Mouse (Mus musculus): ENCODE measurements around the gene Zrsr1. TPM values are rescaled to one million over a fixed set of nuclear protein-coding genes. Genes with fewer than 3 reads are reported as not detected.
A peak's percentile ranks its signal among the peaks of the same experiment; 100 is the strongest.

The Zrsr1 gene
- 5.3 TPM in 2 replicates for polyA plus RNA-seq (2015; fragmentation: Nextera tagmentation; extraction: Ambion mirVana)

- Histone ChIP-seq H3K9ac (peak within 1 kb of the TSS; percentile 53), H3K4me1 (peaks cover 27% of the 10 kb centered on the region), H3K27me3 (no peaks in the 10 kb centered on the region), H3K9me3 (replicated peaks) (peaks cover 36% of the 10 kb centered on the region), H3K4me2 (peak within 1 kb of the TSS; percentile 78), H3K36me3 (ENCODE audit: poor library complexity, severe bottlenecking) (peaks cover 31% of the 10 kb centered on the region), H3K27ac (peak within 1 kb of the TSS; percentile 6), H3K4me3 (peak within 1 kb of the TSS; percentile 57)
- ATAC-seq, result peak; percentile 84
- WGBS, result 48% methylated on average over 56 of the region's 56 CpGs
Observed at GRCm38 (mm10) chr11:22971835-22972709, at the start of gene Zrsr1. Gene Zrsr1 (plus strand): TSS chr11:22972005.

DNA sequence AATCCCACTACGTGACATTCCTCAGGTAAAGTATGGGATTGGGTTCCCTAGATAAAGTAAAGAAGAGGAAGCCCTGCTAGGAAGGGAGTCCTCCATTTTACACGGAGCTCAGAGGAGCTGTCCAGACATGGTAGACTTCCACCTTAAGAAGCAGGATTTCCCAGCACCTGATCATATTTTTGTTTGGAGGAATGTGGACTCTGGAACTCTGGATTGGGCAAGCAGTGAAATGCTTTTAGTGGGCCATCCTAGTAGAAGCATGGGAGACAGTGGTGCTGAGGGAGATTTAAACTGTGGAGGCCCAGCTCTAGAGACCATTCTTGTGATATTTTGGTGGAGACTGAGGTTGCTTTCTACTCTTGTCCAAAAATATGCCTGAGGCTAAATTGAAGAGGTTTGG lies 49.3 kb upstream of the Zrsr1 start:
- Histone ChIP-seq H3K27ac (no peak overlapping the region), H3K9ac (no peak overlapping the region), H3K4me3 (no peak overlapping the region), H3K36me3 (ENCODE audit: poor library complexity, severe bottlenecking) (no peaks in the 10 kb centered on the region), H3K9me3 (replicated peaks) (no peaks in the 10 kb centered on the region; the same call in 1 of the 2 replicates), H3K4me2 (no peak overlapping the region), H3K4me1 (no peaks in the 10 kb centered on the region), H3K27me3 (no peaks in the 10 kb centered on the region)
- WGBS, result 88% methylated on average over 2 of the region's 2 CpGs
- no peak for ATAC-seq

GRCm38 (mm10) chr11:22923606-22924005 lies 48.2 kb upstream of the Zrsr1 start:
- Histone ChIP-seq H3K27me3 (no peaks in the 10 kb centered on the region), H3K4me2 (no peak overlapping the region)
- no peak for ATAC-seq

GRCm38 (mm10) chr11:22928586-22929169 lies 43.1 kb upstream of the Zrsr1 start:
- no peaks in the 10 kb centered on the region for H3K27me3 ChIP-seq
- no peak overlapping the region for H3K4me3 ChIP-seq
- no peak overlapping the region for H3K4me2 ChIP-seq
- H3K27ac ChIP-seq, result no peak overlapping the region
- H3K9ac ChIP-seq, result no peak overlapping the region
- WGBS, result 93% methylated on average over 8 of the region's 8 CpGs
- H3K4me1 ChIP-seq, result no peaks in the 10 kb centered on the region
- no peak for ATAC-seq
- H3K36me3 ChIP-seq (ENCODE audit: poor library complexity, severe bottlenecking), result no peaks in the 10 kb centered on the region
- no peaks in the 10 kb centered on the region for H3K9me3 ChIP-seq (replicated peaks)

More at GRCm38 (mm10) chr11:22923606-22924005, 48.2 kb upstream of the Zrsr1 start:
- Histone ChIP-seq H3K27ac (no peak overlapping the region), H3K9me3 (replicated peaks) (no peaks in the 10 kb centered on the region), H3K4me1 (no peaks in the 10 kb centered on the region), H3K36me3 (ENCODE audit: poor library complexity, severe bottlenecking) (no peaks in the 10 kb centered on the region), H3K4me3 (no peak overlapping the region), H3K9ac (no peak overlapping the region)
- WGBS, result 55% methylated on average over 2 of the region's 2 CpGs

- Histone ChIP-seq H3K36me3 (ENCODE audit: poor library complexity, severe bottlenecking) (no peaks in the 10 kb centered on the region), H3K4me2 (no peak overlapping the region), H3K27me3 (no peaks in the 10 kb centered on the region), H3K9ac (no peak overlapping the region), H3K9me3 (replicated peaks) (no peaks in the 10 kb centered on the region), H3K27ac (no peak overlapping the region), H3K4me1 (no peaks in the 10 kb centered on the region), H3K4me3 (no peak overlapping the region)
- WGBS, result 79% methylated on average over 2 of the region's 2 CpGs
- ATAC-seq, result no peak
Observed at GRCm38 (mm10) chr11:22930129-22930528, 41.7 kb upstream of the Zrsr1 start.

DNA sequence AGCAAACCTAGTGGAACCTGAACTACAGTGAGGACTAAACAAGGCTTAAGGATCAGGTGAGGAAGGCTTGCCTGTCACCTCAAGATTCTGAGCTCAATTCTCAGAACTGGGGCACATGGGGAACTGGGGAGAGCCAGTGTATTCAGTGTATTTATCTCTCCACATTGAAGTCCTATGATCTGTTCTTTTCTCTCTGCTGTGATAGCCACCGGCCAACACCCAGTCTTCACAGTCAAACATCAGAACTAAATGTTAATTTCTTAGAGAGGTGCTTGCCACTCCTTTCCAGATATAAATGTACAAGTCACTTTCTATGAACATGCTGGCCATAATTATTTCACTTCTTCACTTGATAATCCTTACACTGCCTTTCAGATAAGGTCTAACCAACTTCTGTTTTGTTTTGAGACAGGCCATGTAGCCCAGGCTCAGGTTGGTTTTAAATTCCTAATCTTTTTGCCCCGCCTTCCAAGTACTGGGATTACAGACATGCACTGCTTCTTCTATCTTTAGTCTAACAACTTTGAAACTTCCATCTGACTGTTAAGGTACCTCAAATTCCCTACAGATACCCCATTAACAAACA lies 40.4 kb upstream of the Zrsr1 start:
- H3K4me2 ChIP-seq, result no peak overlapping the region
- H3K9me3 ChIP-seq (replicated peaks), result no peaks in the 10 kb centered on the region
- H3K4me3 ChIP-seq, result no peak overlapping the region
- no peaks in the 10 kb centered on the region for H3K27me3 ChIP-seq
- no peak for ATAC-seq
- H3K9ac ChIP-seq, result no peak overlapping the region
- WGBS, result 96% methylated on average over 2 of the region's 2 CpGs
- no peaks in the 10 kb centered on the region for H3K36me3 ChIP-seq (ENCODE audit: poor library complexity, severe bottlenecking)
- no peak overlapping the region for H3K27ac ChIP-seq
- H3K4me1 ChIP-seq, result no peaks in the 10 kb centered on the region

GRCm38 (mm10) chr11:22932167-22932566 lies 39.6 kb upstream of the Zrsr1 start:
- no peaks in the 10 kb centered on the region for H3K4me1 ChIP-seq
- H3K9me3 ChIP-seq (replicated peaks), result no peaks in the 10 kb centered on the region
- no peak overlapping the region for H3K9ac ChIP-seq

DNA sequence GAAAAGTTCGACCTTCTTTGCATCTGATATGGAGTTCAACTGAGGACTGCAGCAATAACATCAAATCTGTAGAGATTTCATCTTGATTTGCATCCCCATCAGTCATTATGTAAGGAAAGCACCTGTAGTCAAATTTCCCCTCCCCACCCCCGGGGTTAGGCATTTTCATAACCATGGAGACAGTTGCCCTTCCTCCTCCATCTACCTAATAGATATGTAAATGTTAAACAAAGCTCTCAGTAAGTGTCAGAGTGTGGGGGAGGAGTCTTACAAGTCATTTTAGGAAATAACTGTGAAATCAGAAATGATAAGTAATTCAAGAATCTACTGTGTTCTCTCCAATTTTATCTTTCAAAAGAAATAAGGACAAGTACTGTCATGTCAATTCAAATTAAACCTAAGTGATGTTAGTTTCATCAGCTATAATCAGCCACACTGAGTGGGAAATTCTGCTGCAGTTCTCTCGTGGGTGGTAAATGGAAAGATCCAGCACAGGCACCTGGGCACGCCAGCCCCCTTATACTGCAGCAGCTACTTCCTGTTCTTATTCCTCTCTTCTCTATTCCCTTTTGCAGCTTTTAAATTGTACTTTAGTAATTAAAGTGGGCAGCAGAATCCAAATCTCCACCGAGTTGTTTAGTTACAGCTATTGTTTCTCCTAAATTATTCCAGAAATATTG lies 35.2 kb upstream of the Zrsr1 start:
- Histone ChIP-seq H3K9ac (no peak overlapping the region), H3K4me2 (no peak overlapping the region), H3K4me3 (no peak overlapping the region), H3K27me3 (no peaks in the 10 kb centered on the region), H3K9me3 (replicated peaks) (no peaks in the 10 kb centered on the region), H3K4me1 (no peaks in the 10 kb centered on the region), H3K27ac (no peak overlapping the region), H3K36me3 (ENCODE audit: poor library complexity, severe bottlenecking) (no peaks in the 10 kb centered on the region)
- 59% methylated on average over 5 of the region's 5 CpGs for WGBS
- ATAC-seq, result peak; percentile 67

More at GRCm38 (mm10) chr11:22932167-22932566, 39.6 kb upstream of the Zrsr1 start:
- Histone ChIP-seq H3K27ac (no peak overlapping the region), H3K27me3 (no peaks in the 10 kb centered on the region), H3K4me3 (no peak overlapping the region), H3K36me3 (ENCODE audit: poor library complexity, severe bottlenecking) (no peaks in the 10 kb centered on the region), H3K4me2 (no peak overlapping the region)
- no peak for ATAC-seq

DNA sequence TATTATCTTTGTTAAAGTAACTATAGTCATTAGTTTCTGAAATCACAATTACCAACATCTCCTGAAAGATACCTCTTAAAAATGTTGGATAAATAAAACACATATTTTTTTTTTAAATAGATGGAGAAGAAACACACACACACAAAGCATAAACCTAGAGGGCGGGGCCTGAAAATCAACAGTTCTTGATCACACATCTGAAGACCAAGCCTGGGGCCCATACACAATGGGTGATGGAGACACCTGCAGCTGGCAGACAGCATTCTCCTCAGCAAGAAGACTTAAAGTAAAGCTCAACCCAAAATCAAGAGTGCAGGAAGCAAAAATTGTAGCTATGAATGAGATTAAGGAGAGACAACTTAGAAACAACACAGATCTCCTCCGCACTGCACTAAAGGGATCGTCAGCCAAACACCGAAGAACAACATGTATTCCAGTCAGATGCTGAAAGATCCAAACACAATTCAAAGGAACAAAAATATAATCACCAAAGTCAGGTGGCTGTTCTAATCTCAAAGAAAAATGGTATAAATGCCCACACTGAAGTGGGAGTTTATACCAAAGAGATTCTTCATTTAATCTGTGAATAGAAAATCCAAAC lies 34.0 kb upstream of the Zrsr1 start:
- H3K9ac ChIP-seq, result no peak overlapping the region
- H3K9me3 ChIP-seq (replicated peaks), result no peaks in the 10 kb centered on the region
- WGBS, result 98% methylated on average over 4 of the region's 4 CpGs
- no peaks in the 10 kb centered on the region for H3K27me3 ChIP-seq
- H3K4me1 ChIP-seq, result no peaks in the 10 kb centered on the region
- no peak overlapping the region for H3K4me2 ChIP-seq
- no peak for ATAC-seq
- no peak overlapping the region for H3K4me3 ChIP-seq
- H3K36me3 ChIP-seq (ENCODE audit: poor library complexity, severe bottlenecking), result no peaks in the 10 kb centered on the region
- no peak overlapping the region for H3K27ac ChIP-seq

GRCm38 (mm10) chr11:22938983-22939382 lies 32.8 kb upstream of the Zrsr1 start:
- Histone ChIP-seq H3K27ac (no peak overlapping the region), H3K4me2 (no peak overlapping the region), H3K4me3 (no peak overlapping the region), H3K9me3 (replicated peaks) (no peaks in the 10 kb centered on the region), H3K27me3 (no peaks in the 10 kb centered on the region), H3K9ac (no peak overlapping the region), H3K4me1 (no peaks in the 10 kb centered on the region), H3K36me3 (ENCODE audit: poor library complexity, severe bottlenecking) (no peaks in the 10 kb centered on the region)
- ATAC-seq, result no peak
- WGBS, result 90% methylated on average over 2 of the region's 2 CpGs

- Histone ChIP-seq H3K9ac (no peak overlapping the region), H3K4me2 (no peak overlapping the region), H3K9me3 (replicated peaks) (no peaks in the 10 kb centered on the region), H3K27me3 (no peaks in the 10 kb centered on the region), H3K36me3 (ENCODE audit: poor library complexity, severe bottlenecking) (peaks cover 3% of the 10 kb centered on the region; the same call in 1 of the 2 replicates), H3K27ac (no peak overlapping the region), H3K4me1 (no peaks in the 10 kb centered on the region), H3K4me3 (no peak overlapping the region)
- 80% methylated on average over 1 of the region's 1 CpGs for WGBS
- ATAC-seq, result no peak
Observed at GRCm38 (mm10) chr11:22949101-22949500, 22.7 kb upstream of the Zrsr1 start.
